Mouse (Mus musculus): Measurements from ENCODE around the gene Slc22a22. TPM values are rescaled to one million over a fixed set of nuclear protein-coding genes. Genes with fewer than 3 reads are reported as not detected.
"Not testable (repeated sequence)": the region's sequence is repeated elsewhere in the genome, so short reads cannot be mapped to it uniquely, and the experiment has no call there.

The Slc22a22 gene
- total RNA-seq, 2 experiments from 2014 or later: not detected

- DNase-seq: no peak
- intact Hi-C loops (cut with DNase I): no loop called here
Measured at GRCm38 (mm10) chr15:57398439-57399148, 78.8 kb downstream of the Slc22a22 start.

GRCm38 (mm10) chr15:57394053-57394452 is 83.4 kb downstream of the Slc22a22 start:
- DNase-seq: no peak
- intact Hi-C loops (cut with DNase I): no loop called here

- DNase-seq: no peak
- intact Hi-C loops (cut with DNase I): no loop called here
Measured at GRCm38 (mm10) chr15:57380381-57380780, 97.0 kb downstream of the Slc22a22 start.

DNA sequence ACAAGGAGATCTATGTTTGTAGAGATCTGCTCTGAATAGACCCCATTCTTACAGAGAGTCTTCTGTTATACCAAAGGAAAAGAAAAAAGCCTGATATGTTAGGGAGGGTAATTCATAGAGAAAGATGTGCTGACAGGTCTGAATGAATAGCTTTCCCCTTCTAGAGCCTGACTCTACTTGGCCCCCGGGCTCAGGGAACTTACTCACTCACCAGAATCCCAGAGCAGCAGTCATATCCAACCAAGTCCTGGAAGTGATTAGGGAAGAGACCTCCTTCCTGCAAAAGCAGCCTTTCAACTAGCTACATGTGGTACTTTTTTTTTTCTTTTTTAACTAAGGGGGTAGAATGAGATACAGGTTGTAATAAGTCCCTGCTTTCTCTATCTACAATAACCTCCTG is 111.0 kb downstream of the Slc22a22 start:
- intact Hi-C loops (cut with DNase I): no loop called here
- no peak for DNase-seq

DNA sequence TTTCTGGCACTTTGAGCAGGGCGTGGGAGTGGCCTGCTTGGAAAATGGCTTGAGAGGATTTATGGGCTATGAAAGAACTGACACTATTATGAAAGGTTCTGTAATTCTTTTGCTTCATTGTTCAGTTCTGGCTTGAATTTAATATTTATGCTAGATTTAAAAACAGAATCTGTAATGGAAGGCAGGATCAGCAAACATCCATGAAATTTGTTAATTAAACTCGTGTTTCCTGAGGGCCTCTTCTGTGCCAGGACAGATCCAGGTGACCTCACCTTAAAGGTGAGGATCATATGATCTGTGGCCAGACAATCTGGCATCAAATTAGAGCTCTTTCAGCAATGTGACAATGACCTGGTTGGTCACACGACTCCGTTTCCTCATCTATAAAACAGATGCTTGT is 122.1 kb downstream of the Slc22a22 start:
- intact Hi-C loops (cut with DNase I): no loop called here
- DNase-seq: no peak

DNA sequence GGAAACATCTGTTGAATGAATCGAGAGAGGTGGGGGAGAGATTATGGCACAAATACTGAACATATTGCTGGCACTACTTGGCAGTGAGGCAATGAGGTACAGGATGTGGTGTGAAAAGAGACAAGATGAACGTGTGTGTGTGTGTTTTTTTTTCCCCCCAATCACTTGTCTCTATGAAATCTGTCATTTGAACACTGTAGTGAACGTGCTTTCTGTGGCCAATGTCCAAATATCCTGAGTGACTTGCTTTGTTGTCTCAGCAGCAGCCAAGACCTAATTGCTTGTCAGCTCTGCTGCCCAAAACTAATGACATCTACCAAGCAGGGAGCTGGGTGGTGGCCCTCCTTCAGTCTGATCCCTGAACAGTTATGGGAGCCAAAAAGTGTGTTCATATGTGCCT is 136.9 kb downstream of the Slc22a22 start:
- DNase-seq: no peak

DNA sequence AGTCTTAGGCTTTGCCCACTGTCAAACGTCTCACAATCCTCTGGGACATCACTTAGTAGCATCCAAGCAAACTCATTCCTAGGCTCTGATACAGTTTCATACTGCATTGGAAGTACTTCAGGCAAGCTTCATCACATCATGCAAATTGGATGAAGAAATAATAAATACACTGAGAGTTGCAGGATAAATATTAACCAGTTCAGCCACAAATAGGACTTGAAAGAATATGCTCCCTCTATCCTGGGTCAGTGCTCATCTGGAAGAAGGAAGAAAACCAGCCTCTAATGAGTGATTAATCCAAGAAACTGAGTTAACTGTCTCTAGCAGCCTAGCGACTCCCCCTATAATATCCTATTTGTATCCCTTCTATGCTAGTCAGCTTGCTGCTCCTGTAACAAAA is 146.1 kb downstream of the Slc22a22 start:
- intact Hi-C loops (cut with DNase I): no loop called here
- DNase-seq: no peak

More for the DNA sequence above, 136.9 kb downstream of the Slc22a22 start:
- intact Hi-C loops (cut with DNase I): no loop called here

DNA sequence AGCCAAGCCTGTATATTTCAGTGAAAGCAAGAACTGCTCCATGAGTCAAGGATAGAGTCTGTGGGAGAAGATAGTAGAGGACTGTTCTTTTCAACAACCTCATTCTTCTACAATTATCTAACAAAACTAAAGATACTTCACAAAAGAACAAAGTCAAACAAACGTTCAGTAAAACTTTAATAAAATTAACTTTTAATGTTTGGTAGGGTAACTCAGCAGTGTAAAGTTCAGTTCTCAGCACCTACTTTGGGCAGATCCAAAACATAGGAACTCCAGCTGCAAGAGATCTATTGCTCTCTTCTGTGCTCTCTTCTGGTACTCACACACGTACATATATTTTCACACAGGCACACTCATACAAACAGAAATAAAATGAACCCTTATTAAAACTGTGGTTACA is 159.4 kb downstream of the Slc22a22 start:
- no peak for DNase-seq

GRCm38 (mm10) chr15:57316486-57316885 is 160.9 kb downstream of the Slc22a22 start:
- intact Hi-C loops (cut with DNase I): no loop called here
- DNase-seq: no peak

More for the DNA sequence above, 159.4 kb downstream of the Slc22a22 start:
- intact Hi-C loops (cut with DNase I): no loop called here

GRCm38 (mm10) chr15:57302710-57303109 is 174.7 kb downstream of the Slc22a22 start:
- no peak for DNase-seq
- intact Hi-C loops (cut with DNase I): no loop called here

DNA sequence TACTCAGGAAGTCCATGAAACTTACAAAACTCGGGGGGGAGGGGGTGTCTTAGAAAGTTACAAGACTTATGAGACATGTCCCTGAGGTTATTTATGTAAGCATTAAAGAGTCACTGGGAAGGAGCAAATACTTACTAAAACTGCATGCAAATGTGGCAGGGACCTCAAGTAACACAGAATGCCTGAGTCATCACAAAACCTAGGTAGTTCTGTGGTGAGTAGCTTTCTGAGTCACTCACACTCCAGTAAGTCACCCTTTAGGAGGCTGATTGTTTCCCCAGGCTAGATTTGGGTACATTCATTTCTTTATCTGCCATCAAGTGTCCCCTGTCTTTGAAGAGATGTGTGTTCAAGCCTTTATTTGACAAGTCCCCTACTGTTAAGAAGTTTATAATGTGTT is 198.9 kb downstream of the Slc22a22 start:
- DNase-seq: no peak
- intact Hi-C loops (cut with DNase I): no loop called here

DNA sequence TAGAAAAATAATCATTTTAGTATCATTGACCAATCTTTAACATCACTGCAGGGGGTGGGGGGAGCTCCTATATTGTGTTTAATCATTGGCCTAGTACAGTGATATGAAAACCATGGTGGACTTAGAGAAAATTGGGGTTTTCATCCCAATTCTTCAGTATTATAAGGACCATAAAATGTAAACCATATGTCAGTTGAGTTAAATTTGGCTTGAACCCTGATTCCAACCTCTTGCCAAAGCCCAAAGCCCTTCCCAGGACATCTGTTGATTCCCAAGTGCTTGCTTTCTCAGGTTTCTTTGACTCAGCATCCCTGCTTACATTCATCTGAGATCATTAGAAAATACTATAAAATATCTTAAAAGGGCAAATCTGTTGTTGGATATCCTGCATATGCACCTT is 201.0 kb downstream of the Slc22a22 start:
- no peak for DNase-seq
- intact Hi-C loops (cut with DNase I): no loop called here

DNA sequence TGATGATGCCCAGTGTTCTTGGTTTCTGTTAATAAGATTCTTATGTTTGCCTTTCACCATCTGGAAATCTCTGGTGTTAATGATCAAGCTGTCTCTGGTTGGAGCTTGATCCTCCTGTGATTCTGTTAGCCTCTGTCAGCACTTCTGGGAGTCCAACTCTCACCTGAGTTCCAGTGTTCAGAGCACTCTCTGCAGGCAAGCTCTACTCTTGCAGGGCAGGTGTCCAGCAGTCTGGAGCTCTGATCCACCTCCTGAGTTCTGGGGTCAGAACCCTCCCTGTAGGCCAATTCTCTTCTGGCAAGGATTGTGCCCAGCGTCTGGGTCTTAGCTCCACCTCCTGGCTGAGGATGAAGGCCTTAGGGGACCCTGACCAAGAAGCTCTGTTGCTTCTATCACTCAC is 237.4 kb downstream of the Slc22a22 start:
- DNase-seq; intact Hi-C loops (cut with DNase I): not testable (repeated sequence)

GRCm38 (mm10) chr15:57230439-57230838 is 247.0 kb downstream of the Slc22a22 start:
- intact Hi-C loops (cut with DNase I): no loop called here
- DNase-seq: no peak

- no peak for DNase-seq
- intact Hi-C loops (cut with DNase I): no loop called here
Measured at GRCm38 (mm10) chr15:57205315-57205714, 272.1 kb downstream of the Slc22a22 start.

DNA sequence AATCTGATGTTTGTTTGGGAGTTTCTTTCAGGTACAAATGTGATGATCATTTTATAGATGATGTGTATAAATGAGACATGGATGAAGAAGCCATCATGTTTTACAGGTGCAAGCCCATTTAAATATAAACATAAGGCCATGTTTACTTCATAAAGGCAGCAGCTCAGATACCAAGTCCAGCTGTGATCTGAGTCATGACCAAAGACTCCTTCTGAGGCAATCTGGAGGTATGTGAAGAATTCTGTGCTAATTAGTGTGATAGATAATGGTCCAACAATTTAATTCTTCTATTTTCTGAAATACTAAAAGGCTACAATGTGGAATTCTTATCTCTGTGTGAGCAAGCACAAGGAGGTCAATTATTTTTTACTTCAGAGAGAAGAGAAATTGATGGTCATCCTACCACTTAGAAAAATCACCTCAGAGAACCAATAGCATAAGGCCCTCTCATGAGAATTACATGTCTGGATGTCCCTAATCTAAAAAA is 272.9 kb downstream of the Slc22a22 start:
- DNase-seq: no peak
- intact Hi-C loops (cut with DNase I): no loop called here
